Mouse (Mus musculus): ENCODE data around the gene Prkar2a.

GRCm38 (mm10) chr9:108792307-108792706 is 103.2 kb downstream of the Prkar2a start:
- TF ChIP-seq CTCF (IDR thresholded peaks at IDR 0.05; ENCODE audit: borderline replicate concordance, insufficient read depth, low read length) (no peak), POLR2A (IDR thresholded peaks at IDR 0.05; ENCODE audit: low read depth, low read length) (no peak)
